Mouse (Mus musculus) ES-E14 (cell line): Measurements from ENCODE around the gene Etv6.

ENCODE experiments used
- CHD2 ChIP-seq: IDR thresholded peaks from 2 replicates; pipeline ENCODE4 v1.6.1; 2014; ENCODE audit warnings: mild to moderate bottlenecking, low read depth, low read length, inconsistent platforms
- ZC3H11A ChIP-seq: IDR thresholded peaks from 2 replicates; pipeline ENCODE4 v1.6.1; 2012; ENCODE audit warnings: low read depth, mild to moderate bottlenecking, inconsistent platforms, low read length, borderline replicate concordance

GRCm38 (mm10) chr6:134066112-134066511 lies 30.6 kb downstream of the Etv6 start:
- TF ChIP-seq CHD2 (no peak), ZC3H11A (no peak)
